Mouse (Mus musculus): ENCODE measurements around the gene Cryz.

Cryz gene

GRCm38 (mm10) chr3:154596488-154596933, at the start of gene Cryz:
Gene Cryz (plus strand): TSS chr3:154596711.
- DNase-seq, result peak; percentile 90

GRCm38 (mm10) chr3:154547549-154548426, 48.7 kb upstream of the Cryz start:
- DNase-seq, result no peak

- no peak for DNase-seq
These were observed 47.6 kb upstream of the Cryz start for GRCm38 (mm10) chr3:154548868-154549301.

DNA sequence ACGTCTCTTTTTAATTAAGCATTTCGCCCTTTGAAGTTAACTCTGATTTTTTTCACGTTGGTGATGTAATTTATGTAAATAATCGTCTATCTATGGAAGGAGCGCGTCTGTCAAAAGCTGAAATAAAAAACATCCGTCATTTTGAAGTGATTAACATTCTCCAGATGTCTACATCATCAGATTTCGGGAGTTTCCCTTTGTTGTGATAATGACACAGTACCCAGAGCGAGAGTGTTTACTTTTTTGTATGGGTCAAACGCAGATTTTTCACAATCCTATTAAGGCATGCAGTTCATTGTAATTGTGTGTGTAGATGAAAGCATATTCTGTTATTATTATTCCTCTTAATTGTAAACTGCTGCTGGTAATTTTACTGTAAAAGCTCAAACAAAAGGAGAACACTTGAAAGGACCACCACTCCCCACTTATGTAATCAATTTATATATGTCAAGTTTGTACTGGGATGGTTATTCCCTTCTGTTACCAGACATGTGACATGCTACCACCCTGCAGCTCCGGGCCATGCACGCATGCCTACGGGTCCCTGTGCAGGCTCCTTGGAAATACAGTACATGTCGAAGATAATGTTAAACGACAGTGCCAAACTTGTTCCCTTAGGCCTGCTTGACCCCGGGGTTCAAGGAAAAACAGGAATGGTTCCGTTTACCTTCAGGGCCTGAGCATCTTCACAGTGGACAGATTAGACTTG, 46.0 kb upstream of the Cryz start:
- no peak for DNase-seq

DNA sequence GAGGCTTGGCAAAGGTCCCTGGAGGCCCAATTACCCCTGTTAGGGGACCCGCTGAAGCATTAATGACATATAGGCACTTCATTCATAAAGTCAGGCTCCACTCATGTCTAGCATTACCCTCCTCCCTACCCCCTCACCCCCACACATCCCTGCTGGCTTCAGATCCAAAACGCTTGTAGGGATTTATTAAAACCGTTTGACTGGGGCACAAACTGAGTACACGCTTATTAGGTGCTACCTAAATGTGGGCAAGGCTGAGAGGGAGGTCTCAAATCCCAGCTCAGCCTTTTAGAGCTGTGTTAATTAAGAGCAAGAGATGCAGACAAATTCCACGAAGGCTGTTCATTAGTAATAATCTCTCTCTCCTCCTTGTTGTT, 45.5 kb upstream of the Cryz start:
- DNase-seq, result no peak

DNA sequence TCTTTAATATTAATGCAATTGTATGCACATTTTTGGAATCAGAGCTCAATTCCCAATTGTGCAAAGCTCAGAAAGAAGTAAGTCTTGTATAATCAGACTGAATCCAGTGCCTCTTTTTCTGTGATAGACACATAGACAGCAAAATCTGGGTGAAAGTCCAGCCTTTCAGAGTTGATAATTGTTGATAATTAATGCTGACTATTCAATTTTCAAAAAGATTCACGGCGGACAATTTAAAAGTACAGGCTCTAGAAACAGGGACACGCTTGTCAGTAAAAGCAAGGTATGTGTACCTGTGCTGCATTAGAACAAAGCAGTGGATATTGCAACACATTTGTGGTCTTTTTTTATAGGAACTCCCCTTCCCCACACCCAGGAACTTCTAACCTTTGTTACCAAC, 34.3 kb upstream of the Cryz start:
- no peak for DNase-seq

GRCm38 (mm10) chr3:154565437-154565836, 31.1 kb upstream of the Cryz start:
- DNase-seq, result no peak

GRCm38 (mm10) chr3:154570029-154570575, 26.4 kb upstream of the Cryz start:
- no peak for DNase-seq

DNA sequence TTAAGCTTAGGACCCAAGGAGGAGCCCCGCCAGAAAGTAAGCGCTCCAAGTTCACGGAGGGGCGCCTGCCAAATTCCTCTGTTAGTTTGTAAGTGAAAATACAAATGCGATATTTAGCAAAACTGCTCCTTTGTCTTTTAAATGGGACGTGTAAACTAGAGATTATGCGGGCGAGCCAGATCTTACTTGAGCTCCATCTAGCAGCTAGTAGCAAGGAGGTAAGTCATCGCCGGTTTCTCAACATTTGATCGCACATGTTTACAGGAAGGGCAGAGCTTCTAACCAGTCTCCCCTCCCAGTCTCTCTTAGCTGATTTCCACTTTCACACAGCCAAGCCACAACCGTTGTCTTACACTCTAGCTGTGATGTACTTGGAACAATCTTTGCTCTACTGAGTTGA, 25.7 kb upstream of the Cryz start:
- DNase-seq, result no peak

GRCm38 (mm10) chr3:154572341-154572972, 24.1 kb upstream of the Cryz start:
- peak; percentile 63 for DNase-seq

DNA sequence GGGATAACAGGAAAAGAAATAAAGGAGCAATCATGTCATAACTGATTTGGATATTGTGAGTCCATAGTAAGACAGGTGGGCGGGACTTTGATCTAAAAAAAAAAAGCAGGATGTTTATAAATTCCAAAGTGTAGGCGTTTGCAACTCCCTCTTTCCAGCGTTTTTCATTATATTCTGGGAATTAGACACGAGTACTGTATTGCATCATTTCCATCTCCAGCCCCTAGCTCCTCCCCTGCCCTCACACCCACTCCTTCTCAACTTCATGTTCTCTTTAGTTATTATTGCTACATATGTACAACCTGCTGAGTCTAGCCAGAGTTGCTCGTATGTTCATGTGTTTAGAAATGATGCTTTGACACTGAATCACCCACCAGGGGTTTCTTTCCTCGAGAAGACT, 22.8 kb upstream of the Cryz start:
- DNase-seq, result no peak

- DNase-seq, result no peak
These were observed 18.6 kb upstream of the Cryz start for GRCm38 (mm10) chr3:154577895-154578294.

- DNase-seq, result no peak
These were observed 12.2 kb upstream of the Cryz start for GRCm38 (mm10) chr3:154584351-154584750.

DNA sequence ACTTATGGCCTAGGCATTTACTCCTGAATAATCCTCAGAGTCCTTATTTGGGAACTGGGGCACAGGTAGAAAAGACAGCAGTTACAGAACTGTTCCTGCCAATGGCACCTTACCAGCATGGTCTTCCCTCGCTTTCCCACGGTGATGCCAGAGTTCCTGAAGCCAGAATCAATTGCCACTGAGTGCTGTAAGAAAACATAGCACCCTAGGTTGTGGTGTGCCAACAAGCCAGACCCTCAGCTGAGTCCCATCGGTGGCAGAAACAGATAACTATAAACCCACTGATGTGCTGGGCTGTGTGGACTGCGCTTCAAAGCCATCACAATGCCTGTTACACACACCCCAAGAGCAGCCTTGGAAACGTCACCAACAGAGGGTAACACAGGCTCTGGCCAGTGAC, 5.5 kb upstream of the Cryz start:
- no peak for DNase-seq

DNA sequence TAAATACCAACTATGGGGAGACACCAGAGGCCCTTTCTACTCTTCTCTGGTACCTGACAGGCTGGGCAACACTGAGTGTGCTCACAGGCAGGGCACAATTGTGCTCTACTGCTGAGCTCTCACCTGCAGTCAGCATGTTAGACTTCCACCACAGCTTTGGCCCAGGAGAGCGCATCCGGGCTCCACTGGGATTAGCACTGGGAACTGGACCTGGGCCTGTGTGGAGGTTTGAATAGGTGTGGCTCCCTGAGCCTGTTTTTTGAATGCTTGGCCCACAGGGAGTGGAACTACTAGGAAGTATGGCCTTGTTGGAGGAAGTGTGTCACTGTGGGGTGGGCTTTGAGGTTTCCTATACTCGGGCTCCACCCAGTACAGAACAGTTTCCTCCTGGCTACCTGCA, 4.9 kb upstream of the Cryz start:
- no peak for DNase-seq

DNA sequence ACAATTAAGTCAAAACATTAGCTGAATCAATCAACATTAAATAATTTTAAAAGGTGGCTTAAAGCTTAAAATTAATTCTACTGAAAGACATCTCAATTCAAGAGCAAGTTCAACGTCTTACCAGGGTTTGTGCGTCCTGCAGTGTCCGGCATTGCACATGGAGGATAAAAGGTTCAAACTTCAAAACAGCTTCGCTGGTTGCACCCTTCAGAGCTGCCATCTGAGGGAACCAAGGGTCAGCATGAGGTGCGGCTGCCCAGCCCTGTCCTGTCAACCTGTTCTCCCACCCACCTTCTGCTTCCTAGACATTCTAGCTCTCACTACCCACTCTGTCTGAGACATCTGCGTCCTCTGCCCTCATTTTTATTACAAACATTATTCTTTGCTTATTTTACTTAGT, 2.9 kb upstream of the Cryz start:
- no peak for DNase-seq

DNA sequence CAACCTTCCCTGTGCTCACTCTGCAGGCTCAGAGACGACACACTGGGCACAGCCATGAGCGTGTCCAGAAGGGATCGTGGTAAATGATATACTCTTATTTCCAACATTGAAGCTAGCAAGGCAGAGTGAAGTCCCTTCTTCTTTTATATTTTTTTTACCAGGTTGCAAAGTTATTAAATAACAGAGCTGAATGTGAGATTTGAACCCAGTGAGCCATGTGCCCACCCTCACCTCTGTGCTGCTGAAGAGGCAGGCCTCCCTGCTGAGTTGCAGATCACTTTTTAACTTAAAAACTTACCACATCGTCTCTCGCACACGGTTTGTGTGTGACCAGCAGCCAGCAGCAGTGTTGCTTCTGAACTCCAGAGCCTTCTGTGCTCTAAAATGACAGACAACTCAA, 2.4 kb upstream of the Cryz start:
- DNase-seq, result no peak

DNA sequence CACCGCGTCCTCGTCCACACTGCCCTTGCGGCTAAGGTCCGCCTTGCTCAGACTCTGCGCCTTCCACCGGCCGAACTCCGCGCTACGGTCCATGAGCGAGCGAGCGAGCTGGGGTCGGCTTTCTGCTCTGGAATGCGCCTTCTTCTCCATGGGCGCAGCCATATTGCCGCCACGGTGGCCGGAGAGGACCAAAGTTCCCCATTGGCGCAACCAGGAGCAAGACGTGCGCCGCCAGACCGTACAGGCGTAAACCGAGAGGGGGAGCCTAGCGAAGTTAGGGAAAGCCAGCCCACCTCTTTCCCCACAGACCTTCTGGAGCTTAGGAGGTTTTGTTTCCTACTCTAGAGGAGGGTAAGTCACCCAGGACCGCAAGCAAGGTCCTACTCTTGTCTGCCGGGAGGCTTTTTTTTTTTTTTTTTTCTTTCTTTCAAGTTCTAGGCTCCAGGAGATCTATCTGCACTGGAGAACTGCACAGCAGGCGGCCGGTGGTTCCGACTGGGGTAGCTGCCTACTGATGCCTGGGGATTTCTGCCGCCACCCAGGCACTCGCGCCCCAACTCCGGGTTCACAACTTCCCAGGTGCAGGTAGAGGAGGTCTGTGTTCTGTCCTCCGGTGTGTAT, 533 bp downstream of the Cryz start, which contains the start of gene Tyw3:
Gene Tyw3 (minus strand): TSS at position 171 of the 621 bp plus-strand sequence.
- DNase-seq, result peak; percentile 97

GRCm38 (mm10) chr3:154597561-154597960, 1.1 kb downstream of the Cryz start:
- DNase-seq, result no peak

GRCm38 (mm10) chr3:154602141-154602540, 5.6 kb downstream of the Cryz start:
- no peak for DNase-seq

- no peak for DNase-seq
These were observed 8.4 kb downstream of the Cryz start for GRCm38 (mm10) chr3:154604871-154605270.

GRCm38 (mm10) chr3:154607896-154608295, 11.4 kb downstream of the Cryz start:
- DNase-seq, result no peak

DNA sequence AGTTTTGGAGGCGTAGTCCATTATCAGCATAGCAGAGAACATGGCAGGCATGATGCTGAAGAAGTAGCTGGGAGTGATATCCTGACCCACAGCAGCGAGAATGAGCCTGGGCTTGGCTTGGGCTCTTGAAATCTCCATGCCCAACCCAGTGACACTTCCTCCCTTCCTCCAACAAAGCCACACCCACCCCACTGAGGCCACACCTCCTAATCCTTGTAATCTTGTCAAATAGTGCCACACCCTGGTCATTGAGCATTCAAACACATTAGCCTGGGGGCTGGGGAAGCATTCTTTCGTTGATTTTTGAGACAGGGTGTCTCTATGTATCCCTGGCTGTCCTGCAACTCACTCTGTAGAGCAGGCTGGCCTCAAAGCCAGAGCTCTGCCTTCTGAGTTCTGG, 15.4 kb downstream of the Cryz start:
- DNase-seq, result no peak

All from right cerebral cortex, postnatal 25 days (tissue).